ENCODE assay signal across 10 mouse cellular contexts in genomic region chr2:28639794-28640193, GRCm38 (mm10). TPM values are rescaled to one million over a fixed set of nuclear protein-coding genes. Genes with fewer than 3 reads are reported as not detected.
A peak's percentile ranks its signal among the peaks of the same experiment; 100 is the strongest.
DNase-seq lines count a peak whose midpoint lies in the region; ATAC-seq and TF ChIP-seq lines count a peak whose summit lies in the region.
"Had no signal": no experiment of that assay in that cellular context is flagged by ENCODE, and none has a peak within 500 bp of the region (broad histone marks: within the 10 kb centered on the region; RNA-seq: fewer than 3 reads in every experiment).

No protein-coding gene starts in this region.

- no peak for TF ChIP-seq POLR2A in bone marrow macrophage, adult 2 months (IDR thresholded peaks at IDR 0.05; ENCODE audit: borderline replicate concordance, low read depth, low read length)
- TF ChIP-seq POLR2A in thymus, adult 2 months (IDR thresholded peaks at IDR 0.05; ENCODE audit: control insufficient read depth, extremely low read depth, insufficient read depth, low read length, poor library complexity) = no peak

- no peak overlapping the region for H3K27ac ChIP-seq in liver, embryonic 11.5 days (ENCODE audit: low read depth, low read length)
- H3K27ac ChIP-seq in bone marrow macrophage, adult 2 months (ENCODE audit: insufficient read depth, low read depth, low read length) = no peak overlapping the region
- H3K27ac ChIP-seq in liver, embryonic 13.5 days = peak overlapping the region; percentile 90
- H3K27ac ChIP-seq in thymus, adult 2 months (ENCODE audit: control insufficient read depth, insufficient read depth, low read length) = no peak overlapping the region

- TF ChIP-seq CTCF in bone marrow macrophage, adult 2 months (IDR thresholded peaks at IDR 0.05; ENCODE audit: low read depth, low read length) = peak; percentile 32; the same call in 1 of the 2 replicates
- TF ChIP-seq CTCF in thymus, adult 2 months (IDR thresholded peaks at IDR 0.05; ENCODE audit: borderline replicate concordance, control insufficient read depth, extremely low read depth, insufficient read depth, low read length, poor library complexity) = no peak

- no peaks in the 10 kb centered on the region for H3K27me3 ChIP-seq in liver, embryonic 11.5 days (replicated peaks; ENCODE audit: control insufficient read depth, insufficient read depth, low read length)
- no peaks in the 10 kb centered on the region for H3K27me3 ChIP-seq in liver, embryonic 13.5 days
- no peaks in the 10 kb centered on the region for H3K27me3 ChIP-seq in thymus, adult 2 months (ENCODE audit: control insufficient read depth, insufficient read depth, low read length)

- WGBS in liver, embryonic 11.5 days = 57% methylated on average over 7 of the region's 7 CpGs
- WGBS in liver, embryonic 13.5 days (ENCODE audit: insufficient replicate concordance) = 57% methylated on average over 7 of the region's 7 CpGs
- 87% methylated on average over 7 of the region's 7 CpGs for WGBS in thymus, adult 2 months

- no peak overlapping the region for H3K9ac ChIP-seq in liver, embryonic 11.5 days (ENCODE audit: low read depth, low read length)
- no peak overlapping the region for H3K9ac ChIP-seq in liver, embryonic 13.5 days

- intact Hi-C loops in gastrocnemius, postnatal 36 days (cut with DNase I) = no loop called here

- ATAC-seq in liver, embryonic 11.5 days (replicated peaks; ENCODE audit: low FRiP score) = no peak
- no peak for ATAC-seq in liver, embryonic 13.5 days (ENCODE audit: low read depth)

- H3K9me3 ChIP-seq in liver, embryonic 11.5 days (ENCODE audit: control insufficient read depth, low read length) = no peaks in the 10 kb centered on the region
- no peaks in the 10 kb centered on the region for H3K9me3 ChIP-seq in liver, embryonic 13.5 days (replicated peaks)

- H3K4me2 ChIP-seq in liver, embryonic 11.5 days = no peak overlapping the region
- peak overlapping the region; percentile 92; the same call in 1 of the 2 replicates for H3K4me2 ChIP-seq in liver, embryonic 13.5 days

- H3K36me3 ChIP-seq in liver, embryonic 11.5 days (ENCODE audit: control insufficient read depth, insufficient read depth, low read length) = no peaks in the 10 kb centered on the region
- H3K36me3 ChIP-seq in liver, embryonic 13.5 days = no peaks in the 10 kb centered on the region
- no peaks in the 10 kb centered on the region for H3K36me3 ChIP-seq in thymus, adult 2 months (ENCODE audit: control insufficient read depth, insufficient read depth, low read length)

- no peak overlapping the region for H3K4me3 ChIP-seq in liver, embryonic 11.5 days (ENCODE audit: low read depth, low read length)
- no peak overlapping the region for H3K4me3 ChIP-seq in bone marrow macrophage, adult 2 months (ENCODE audit: insufficient read depth, low read length)
- 0 out of 2 replicates have a peak overlapping the region, but pooled peaks have one; percentile 100 for H3K4me3 ChIP-seq in liver, embryonic 13.5 days (replicated peaks)
- H3K4me3 ChIP-seq in thymus, adult 2 months (ENCODE audit: control insufficient read depth, insufficient read depth, low read length) = no peak overlapping the region

- peaks cover 23% of the 10 kb centered on the region for H3K4me1 ChIP-seq in liver, embryonic 11.5 days (replicated peaks; ENCODE audit: control insufficient read depth, insufficient read depth, low read length)
- peaks cover 10% of the 10 kb centered on the region for H3K4me1 ChIP-seq in bone marrow macrophage, adult 2 months (ENCODE audit: control insufficient read depth, insufficient read depth, low read length)
- peaks cover 53% of the 10 kb centered on the region for H3K4me1 ChIP-seq in liver, embryonic 13.5 days (replicated peaks)
- peaks cover 14% of the 10 kb centered on the region for H3K4me1 ChIP-seq in thymus, adult 2 months (replicated peaks; ENCODE audit: control insufficient read depth, insufficient read depth, low read length)

- DNase-seq in gastrocnemius, adult 18-20 months (ENCODE audit: low spot score) = peak; percentile 16
- DNase-seq in gastrocnemius, postnatal 36 days = no peak
- DNase-seq in liver = peak; percentile 73
- no peak for DNase-seq in liver, embryonic 11.5 days (ENCODE audit: low spot score)
- peak; percentile 45 for DNase-seq in liver, embryonic 13.5 days
- DNase-seq in thymus, adult 2 months = peak; percentile 50
- DNase-seq in Muller cell, postnatal 12 days (ENCODE audit: inconsistent ontology term) = no peak

RNA-seq across cellular contexts. Expression of gene Tsc1, which starts 1.2 kb away (rescaled TPM):
- total RNA-seq in gastrocnemius, adult 18-20 months (2021) = 10 to 100 TPM; 40.6 to 45.6 TPM
- total RNA-seq in gastrocnemius, postnatal 36 days (2021) = 10 to 100 TPM; 30.4 to 35.5 TPM
- 20.7 and 21.3 TPM in 2 replicates for polyA plus RNA-seq in liver, embryonic 11.5 days (2014; fragmentation: Nextera tagmentation; extraction: Ambion mirVana)
- 19.0 and 21.4 TPM in 2 replicates for polyA plus RNA-seq in bone marrow macrophage, adult 2 months (2012; ENCODE audit: insufficient read depth, insufficient read length, missing spikeins)
- polyA plus RNA-seq in liver, embryonic 13.5 days (2015; fragmentation: Nextera tagmentation; extraction: Ambion mirVana) = 7.8 and 8.4 TPM in 2 replicates
- 24.7 and 25.3 TPM in 2 replicates for polyA plus RNA-seq in thymus, adult 2 months (2012; rRNA removed)

RNA-seq across cellular contexts. Expression of gene Gfi1b, which starts 18.0 kb away (rescaled TPM):
- total RNA-seq in gastrocnemius, adult 18-20 months (2021) = not detected
- not detected for total RNA-seq in gastrocnemius, postnatal 36 days (2021)
- polyA plus RNA-seq in liver, embryonic 11.5 days (2014; fragmentation: Nextera tagmentation; extraction: Ambion mirVana) = 143 and 151 TPM in 2 replicates
- 0.55 TPM in 1 of 2 replicates, not detected in the other for polyA plus RNA-seq in bone marrow macrophage, adult 2 months (2012; ENCODE audit: insufficient read depth, insufficient read length, missing spikeins)
- 99.2 and 109 TPM in 2 replicates for polyA plus RNA-seq in liver, embryonic 13.5 days (2015; fragmentation: Nextera tagmentation; extraction: Ambion mirVana)
- polyA plus RNA-seq in thymus, adult 2 months (2012; rRNA removed) = 1.8 and 2.0 TPM in 2 replicates
- total RNA-seq: heart, postnatal 10 days had no signal
- polyA plus RNA-seq: myocyte had no signal

RNA-seq across cellular contexts. Expression of gene Gtf3c5, which starts 56.2 kb away (rescaled TPM):
- total RNA-seq in gastrocnemius, adult 18-20 months (2021) = 1 to 10 TPM; 7.2 to 8.9 TPM
- total RNA-seq in gastrocnemius, postnatal 36 days (2021) = 1 to 10 TPM; 5.9 to 6.2 TPM
- 30.8 and 32.9 TPM in 2 replicates for polyA plus RNA-seq in liver, embryonic 11.5 days (2014; fragmentation: Nextera tagmentation; extraction: Ambion mirVana)
- 11.3 and 12.9 TPM in 2 replicates for polyA plus RNA-seq in bone marrow macrophage, adult 2 months (2012; ENCODE audit: insufficient read depth, insufficient read length, missing spikeins)
- polyA plus RNA-seq in liver, embryonic 13.5 days (2015; fragmentation: Nextera tagmentation; extraction: Ambion mirVana) = 16.9 and 19.3 TPM in 2 replicates
- 33.7 and 34.5 TPM in 2 replicates for polyA plus RNA-seq in thymus, adult 2 months (2012; rRNA removed)

RNA-seq across cellular contexts. Expression of gene Spaca9, which starts 59.7 kb away (rescaled TPM):
- not detected for total RNA-seq in gastrocnemius, adult 18-20 months (2021)
- total RNA-seq in gastrocnemius, postnatal 36 days (2021) = not detected
- 3.5 and 4.4 TPM in 2 replicates for polyA plus RNA-seq in liver, embryonic 11.5 days (2014; fragmentation: Nextera tagmentation; extraction: Ambion mirVana)
- polyA plus RNA-seq in bone marrow macrophage, adult 2 months (2012; ENCODE audit: insufficient read depth, insufficient read length, missing spikeins) = 4.8 and 5.9 TPM in 2 replicates
- 2.0 and 2.4 TPM in 2 replicates for polyA plus RNA-seq in liver, embryonic 13.5 days (2015; fragmentation: Nextera tagmentation; extraction: Ambion mirVana)
- 1.6 and 2.5 TPM in 2 replicates for polyA plus RNA-seq in thymus, adult 2 months (2012; rRNA removed)
- total RNA-seq: heart, postnatal 10 days had no signal

Comparison
In these comparisons a context has a peak if more than half of its experiments do, and no peak if none do; other contexts are left out.
1. DNase-seq: peak in gastrocnemius, adult 18-20 months (single experiment), liver (single experiment), liver, embryonic 13.5 days (single experiment) and thymus, adult 2 months (single experiment); none in gastrocnemius, postnatal 36 days (0 of 2), liver, embryonic 11.5 days (single experiment) and Muller cell, postnatal 12 days (single experiment).
2. RNA of gene Gfi1b, which starts 18.0 kb away (polyA plus RNA-seq): 143 to 151 TPM in liver, embryonic 11.5 days and 99.2 to 109 TPM in liver, embryonic 13.5 days; 1.8 to 2.0 TPM in thymus, adult 2 months and 0.55 TPM in bone marrow macrophage, adult 2 months; every median in the first group is over 10 times any median in the second.